Mouse (Mus musculus) lung, adult 2 months (tissue): Measurements from ENCODE around the gene Mc3r.

Experiments
- CTCF ChIP-seq: fragments of 200-500 bp; IDR thresholded peaks from 2 replicates; pipeline ENCODE4 v1.5.1; 2011; ENCODE audit warnings: mild to moderate bottlenecking, low read length, control low read depth; ENCODE audit not compliant: insufficient read depth
- POLR2A ChIP-seq: fragments of 200-500 bp; IDR thresholded peaks from 2 replicates; pipeline ENCODE4 v1.6.1; 2011; ENCODE audit warnings: low read depth, mild to moderate bottlenecking, control low read depth, low read length, borderline replicate concordance; ENCODE audit errors: extremely low read depth

- no peak for TF ChIP-seq CTCF
- TF ChIP-seq POLR2A, result no peak
Measured at GRCm38 (mm10) chr2:172222394-172222785, 25.9 kb upstream of the Mc3r start.
